Mouse (Mus musculus): ENCODE measurements at regions not wholly inside any gene's neighbourhood (a gene's known extent, or its start where the extent isn't known, plus 50 kb on each side); places are given as distances from the start of the nearest gene placed in this dataset.

GRCm38 (mm10) chr14:76820989-76821388 is 215.6 kb upstream of the Ccdc122 start:
- DNase-seq = no peak

- peak; percentile 90 for DNase-seq
Observed at GRCm38 (mm10) chr14:76819690-76820089, 216.9 kb upstream of the Ccdc122 start.

GRCm38 (mm10) chr14:76818256-76819010 is 218.1 kb upstream of the Ccdc122 start:
- peak; percentile 38 for DNase-seq

GRCm38 (mm10) chr14:76817189-76817772 is 219.3 kb upstream of the Ccdc122 start:
- DNase-seq = peak; percentile 59

GRCm38 (mm10) chr14:76816666-76817065 is 219.9 kb upstream of the Ccdc122 start:
- no peak for DNase-seq

GRCm38 (mm10) chr14:76812155-76812875 is 224.3 kb upstream of the Ccdc122 start:
- no peak for DNase-seq

- DNase-seq = no peak
Observed at GRCm38 (mm10) chr14:76810697-76811589, 225.6 kb upstream of the Ccdc122 start.

- no peak for DNase-seq
Observed at GRCm38 (mm10) chr14:76810041-76810440, 226.5 kb upstream of the Ccdc122 start.

- DNase-seq = no peak
Observed at GRCm38 (mm10) chr14:76809411-76809810, 227.2 kb upstream of the Ccdc122 start.

- peak; percentile 35 for DNase-seq
Observed at GRCm38 (mm10) chr14:76805151-76805785, 231.3 kb upstream of the Ccdc122 start.

- no peak for DNase-seq
Observed at GRCm38 (mm10) chr14:76804447-76805150, 232.0 kb upstream of the Ccdc122 start.

- no peak for DNase-seq
Observed at GRCm38 (mm10) chr14:76800181-76800580, 236.4 kb upstream of the Ccdc122 start.

- no peak for DNase-seq
Observed at GRCm38 (mm10) chr14:76799741-76800140, 236.8 kb upstream of the Ccdc122 start.

GRCm38 (mm10) chr14:76798925-76799428 is 237.6 kb upstream of the Ccdc122 start:
- DNase-seq = no peak

- DNase-seq = no peak
Observed at GRCm38 (mm10) chr14:76798488-76798887, 238.1 kb upstream of the Ccdc122 start.

GRCm38 (mm10) chr14:76797518-76797917 is 239.1 kb upstream of the Ccdc122 start:
- no peak for DNase-seq

GRCm38 (mm10) chr14:76791811-76792571 is 235.3 kb upstream of the Serp2 start:
- DNase-seq = no peak

GRCm38 (mm10) chr14:76789376-76789775 is 232.7 kb upstream of the Serp2 start:
- no peak for DNase-seq

GRCm38 (mm10) chr14:76787601-76788000 is 230.9 kb upstream of the Serp2 start:
- peak; percentile 60 for DNase-seq

GRCm38 (mm10) chr14:76786214-76786613 is 229.5 kb upstream of the Serp2 start:
- no peak for DNase-seq

- no peak for DNase-seq
Observed at GRCm38 (mm10) chr14:76781524-76781880, 224.8 kb upstream of the Serp2 start.
